Mouse (Mus musculus) kidney, embryonic 14.5 days (tissue): ENCODE measurements around the gene Cldn3. TPM values are rescaled to one million over a fixed set of nuclear protein-coding genes. Genes with fewer than 3 reads are reported as not detected.
"Not testable (repeated sequence)": the region's sequence is repeated elsewhere in the genome, so short reads cannot be mapped to it uniquely, and the experiment has no call there.

Source experiments
- ATAC-seq: fragments of 200-750 bp; cut with Nextera tagmentation; 2 replicates; pipeline ENCODE4 v1.8.0; 2017; ENCODE audit warnings: moderate number of reproducible peaks, mild to moderate bottlenecking, moderate TSS enrichment, moderate library complexity; ENCODE audit not compliant: low FRiP score, low TSS enrichment
- H3K27ac ChIP-seq: fragments of 300-500 bp; sonication (generic); 2 replicates; pipeline ENCODE4 v1.5.1; 2014; ENCODE audit warnings: low read depth, mild to moderate bottlenecking, low read length, moderate library complexity, mixed read lengths
- H3K27me3 ChIP-seq: fragments of 300-500 bp; sonication (generic); 2 replicates; pipeline ENCODE4 v1.6.1; 2014; ENCODE audit warnings: mild to moderate bottlenecking, low read length; ENCODE audit not compliant: control insufficient read depth, insufficient read depth
- H3K36me3 ChIP-seq: fragments of 300-500 bp; sonication (generic); 2 replicates; pipeline ENCODE4 v1.6.1; 2014; ENCODE audit warnings: low read length, mixed read lengths; ENCODE audit not compliant: control insufficient read depth, insufficient read depth
- H3K4me1 ChIP-seq: fragments of 300-500 bp; sonication (generic); 2 replicates; pipeline ENCODE4 v1.6.1; 2014; ENCODE audit warnings: low read length, mixed read lengths; ENCODE audit not compliant: control insufficient read depth, insufficient read depth
- H3K4me2 ChIP-seq: fragments of 300-500 bp; sonication (generic); replicated peaks from 2 replicates; pipeline ENCODE4 v1.6.1; 2014; ENCODE audit warnings: low read depth, mild to moderate bottlenecking, low read length
- H3K4me3 ChIP-seq: fragments of 300-500 bp; sonication (generic); 2 replicates; pipeline ENCODE4 v1.5.1; 2014; ENCODE audit warnings: mild to moderate bottlenecking, low read length
- H3K9ac ChIP-seq: fragments of 300-500 bp; sonication (generic); 2 replicates; pipeline ENCODE4 v1.6.1; 2014; ENCODE audit warnings: low read depth, mild to moderate bottlenecking, low read length, moderate library complexity
- H3K9me3 ChIP-seq: fragments of 300-500 bp; sonication (generic); 2 replicates; pipeline ENCODE4 v1.6.1; 2016; ENCODE audit warnings: low read length; ENCODE audit not compliant: control insufficient read depth
- WGBS: fragments of 180-500 bp; shearing (Covaris S2); extraction: QIAGEN DNeasy Blood & Tissue Kit; methylation state at CpG from one replicate; pipeline ENCODE4 v1.1.7; 2014; 5-methylcytosine and 5-hydroxymethylcytosine counted together
- polyA plus RNA-seq: library from polyadenylated mRNA; unstranded; fragments of >200 nt; fragmentation: Nextera tagmentation; extraction: Ambion mirVana; gene quantifications from 2 replicates; pipeline ENCODE4 v1.2.1, GENCODE M21; 2014

Cldn3 gene
- polyA plus RNA-seq, 1 experiment from 2014 or later = 54.7 TPM

DNA sequence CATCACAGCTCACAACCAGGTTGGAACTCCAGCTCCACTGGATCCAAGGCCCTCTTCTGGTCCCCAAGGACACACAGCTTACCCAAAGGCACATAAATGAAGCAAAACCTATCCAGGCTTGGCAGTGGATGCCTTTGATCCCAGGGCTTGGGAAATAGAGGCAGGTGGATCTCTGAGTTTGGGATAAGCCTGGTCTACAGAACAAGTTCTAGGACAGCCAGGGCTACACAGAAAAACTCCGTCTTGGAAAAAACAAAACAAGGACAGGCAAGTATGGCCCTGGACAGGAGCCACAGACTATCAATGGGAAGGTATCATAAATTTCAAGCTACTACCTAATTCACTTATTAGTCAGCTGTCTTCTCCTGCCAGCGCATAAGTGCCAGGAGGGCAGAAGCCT lies 24.5 kb upstream of the Cldn3 start:
- Histone ChIP-seq H3K4me2 (no peak overlapping the region), H3K9me3 (no peaks in the 10 kb centered on the region), H3K27ac (no peak overlapping the region), H3K27me3 (no peaks in the 10 kb centered on the region), H3K4me3 (no peak overlapping the region), H3K36me3 (no peaks in the 10 kb centered on the region), H3K9ac (no peak overlapping the region), H3K4me1 (no peaks in the 10 kb centered on the region)
- WGBS = 80% methylated on average over 2 of the region's 2 CpGs
- no peak for ATAC-seq

DNA sequence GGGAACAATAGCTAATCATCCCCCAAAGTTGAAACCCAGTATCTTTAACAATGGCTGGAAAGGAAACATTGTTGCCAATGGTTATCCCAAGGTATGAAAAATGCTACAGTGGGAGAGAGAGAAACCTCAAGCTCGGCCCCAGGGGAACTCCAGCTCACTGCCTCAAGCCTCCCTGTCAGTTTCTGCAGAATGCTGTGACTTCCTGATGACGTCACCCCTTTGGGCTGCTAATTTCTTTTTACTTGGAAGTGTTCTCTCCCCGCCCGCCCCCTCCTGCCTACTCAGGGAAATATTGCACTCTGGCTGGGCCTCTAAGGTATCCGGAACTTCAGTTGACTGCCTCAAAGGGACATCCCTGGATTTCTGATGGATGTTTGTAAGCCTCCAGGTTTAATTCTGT lies 22.5 kb upstream of the Cldn3 start:
- H3K4me2 ChIP-seq = no peak overlapping the region
- H3K36me3 ChIP-seq = no peaks in the 10 kb centered on the region
- WGBS = 18% methylated on average over 5 of the region's 5 CpGs
- no peaks in the 10 kb centered on the region for H3K27me3 ChIP-seq
- H3K27ac ChIP-seq = no peak overlapping the region
- no peak overlapping the region for H3K9ac ChIP-seq
- no peak overlapping the region for H3K4me3 ChIP-seq
- ATAC-seq = no peak
- H3K9me3 ChIP-seq = no peaks in the 10 kb centered on the region
- 0 out of 2 replicates have a peak, but pooled peaks cover 5% of the 10 kb centered on the region for H3K4me1 ChIP-seq

DNA sequence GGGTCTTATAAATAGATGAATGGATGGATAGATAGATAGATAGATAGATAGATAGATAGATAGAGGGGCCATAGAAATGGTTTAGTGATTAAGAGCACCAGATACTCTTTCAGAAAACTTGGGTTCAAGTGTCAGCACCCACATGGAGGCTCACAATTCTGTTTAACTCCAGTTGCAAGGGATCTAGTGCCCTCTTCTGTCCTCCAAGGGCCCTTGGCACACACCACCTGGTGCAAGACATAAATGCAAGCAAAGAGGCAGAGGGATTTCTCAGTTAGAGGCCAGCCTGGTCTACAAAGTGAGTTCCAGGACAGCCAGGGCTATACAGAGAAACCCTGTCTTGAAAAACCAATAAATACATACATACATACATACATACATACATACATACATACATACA lies 21.4 kb upstream of the Cldn3 start:
- not testable (repeated sequence) for H3K27me3 ChIP-seq, H3K4me3 ChIP-seq, H3K4me2 ChIP-seq, H3K9me3 ChIP-seq, H3K36me3 ChIP-seq, H3K27ac ChIP-seq, ATAC-seq, H3K4me1 ChIP-seq, H3K9ac ChIP-seq

DNA sequence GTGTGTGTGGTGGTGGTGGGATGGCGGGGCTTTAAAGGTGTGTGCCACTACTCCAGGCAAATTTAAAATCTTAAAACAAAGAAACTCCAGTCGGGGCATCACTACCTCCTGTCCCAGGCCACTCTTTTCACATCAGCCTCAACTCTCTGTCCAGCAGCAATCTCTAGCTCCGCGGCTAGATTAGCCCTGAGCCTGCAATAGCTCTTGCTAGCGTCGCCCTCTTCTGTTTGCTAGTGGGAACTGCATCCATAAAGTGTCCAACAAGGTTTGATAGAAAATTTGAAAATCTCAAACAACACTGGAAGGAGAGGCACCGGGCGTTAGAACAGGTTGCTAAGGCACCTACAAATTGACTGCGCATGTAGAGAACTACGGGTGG lies 20.6 kb upstream of the Cldn3 start:
- ATAC-seq = peak; percentile 65
- 0 out of 2 replicates have a peak, but pooled peaks cover 5% of the 10 kb centered on the region for H3K4me1 ChIP-seq
- no peaks in the 10 kb centered on the region for H3K9me3 ChIP-seq
- H3K4me3 ChIP-seq = peak overlapping the region; percentile 18; the same call in 1 of the 2 replicates
- H3K36me3 ChIP-seq = no peaks in the 10 kb centered on the region
- 6% methylated on average over 10 of the region's 10 CpGs for WGBS
- peak overlapping the region; percentile 24; the same call in 1 of the 2 replicates for H3K27ac ChIP-seq
- H3K9ac ChIP-seq = no peak overlapping the region
- H3K27me3 ChIP-seq = no peaks in the 10 kb centered on the region
- H3K4me2 ChIP-seq = peak overlapping the region; percentile 43

DNA sequence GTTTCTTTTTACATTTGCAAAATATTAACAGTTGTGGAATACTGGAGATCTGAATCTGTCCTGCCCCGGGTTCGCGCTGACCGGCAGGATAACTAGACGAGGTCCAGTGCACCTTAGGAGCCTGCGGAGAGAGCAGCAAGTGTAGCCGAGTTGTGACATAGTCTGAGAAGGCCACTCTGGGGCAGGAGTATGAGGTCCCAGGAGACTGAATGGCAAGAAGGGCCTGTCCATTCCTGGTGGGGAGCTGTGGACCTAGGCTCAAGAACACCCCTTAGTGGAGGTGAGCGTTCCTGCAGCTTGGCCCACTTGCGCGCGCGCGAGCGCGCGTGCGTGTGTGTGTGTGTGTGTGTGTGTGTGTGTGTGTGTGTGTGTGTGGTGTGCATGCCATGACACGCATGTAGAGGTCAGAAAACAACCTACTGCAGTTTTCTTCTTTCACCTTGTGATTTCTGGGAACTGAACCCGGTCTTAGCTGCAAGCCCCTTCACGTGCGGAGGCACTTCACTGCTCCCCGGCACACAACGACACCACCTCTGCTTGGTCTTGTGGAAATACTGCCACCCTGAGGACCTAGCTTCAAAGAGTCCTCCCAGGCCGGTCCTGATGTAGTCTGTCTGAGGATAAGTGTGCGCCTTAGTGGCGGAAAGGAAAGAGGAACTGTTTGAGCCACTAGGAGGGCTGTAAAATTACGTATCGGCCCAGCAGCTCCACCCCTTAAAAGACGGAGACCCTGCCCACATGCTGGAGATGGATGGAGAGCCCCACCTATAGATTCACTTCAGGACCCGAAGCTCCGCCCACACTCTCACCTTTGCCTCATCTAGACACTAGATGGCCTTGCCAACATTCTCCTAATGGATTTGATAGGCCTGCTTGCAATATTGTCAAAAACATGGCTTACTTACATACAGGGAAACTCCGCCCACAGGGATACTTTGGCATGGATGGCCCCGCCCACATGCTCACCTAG lies 19.9 kb upstream of the Cldn3 start:
- H3K4me1 ChIP-seq = 0 out of 2 replicates have a peak, but pooled peaks cover 5% of the 10 kb centered on the region
- peak overlapping the region; percentile 24; the same call in 1 of the 2 replicates for H3K27ac ChIP-seq
- ATAC-seq = peak; percentile 65
- H3K4me3 ChIP-seq = peak overlapping the region; percentile 18; the same call in 1 of the 2 replicates
- peak overlapping the region; percentile 43 for H3K4me2 ChIP-seq
- no peaks in the 10 kb centered on the region for H3K36me3 ChIP-seq
- H3K27me3 ChIP-seq = no peaks in the 10 kb centered on the region
- no peak overlapping the region for H3K9ac ChIP-seq
- WGBS = 4% methylated on average over 33 of the region's 33 CpGs
- no peaks in the 10 kb centered on the region for H3K9me3 ChIP-seq

DNA sequence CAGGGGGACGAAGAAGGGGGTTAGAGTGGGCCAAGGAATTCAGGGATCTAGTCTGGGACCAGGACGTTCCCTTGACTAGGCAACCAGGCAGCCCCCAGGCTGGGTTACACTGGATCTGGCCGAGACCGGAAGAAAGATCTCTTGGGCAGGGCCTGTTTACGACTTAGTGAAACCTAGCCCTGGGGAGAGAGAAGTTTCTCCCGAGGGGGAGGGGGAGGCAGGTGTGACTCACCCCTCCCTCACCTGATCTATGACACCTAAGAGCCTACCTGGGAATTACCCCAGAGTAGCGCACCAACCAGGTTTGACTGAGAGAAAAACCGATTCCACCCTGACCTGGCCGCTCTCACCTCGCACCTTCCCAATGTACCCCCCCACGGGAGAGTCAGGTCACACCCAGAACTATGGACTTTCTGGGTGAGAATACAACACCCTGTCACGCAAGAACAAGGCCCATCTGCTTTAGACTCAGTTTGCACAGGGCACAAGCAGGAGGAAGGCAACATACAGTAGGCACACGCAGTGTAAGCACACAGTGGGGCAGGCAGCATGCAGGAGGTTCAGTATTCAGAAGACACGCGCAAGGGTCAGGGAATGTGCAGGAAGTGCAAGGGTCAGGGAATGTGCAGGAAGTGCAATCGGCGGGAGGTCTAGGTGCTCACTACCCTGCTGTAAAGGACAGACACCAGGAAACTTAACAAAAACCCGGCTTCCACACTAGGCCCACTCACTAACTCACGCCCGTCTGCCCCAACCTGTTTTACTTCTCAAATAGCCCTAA lies 18.7 kb upstream of the Cldn3 start:
- H3K27me3 ChIP-seq = no peaks in the 10 kb centered on the region
- ATAC-seq = no peak
- no peak overlapping the region for H3K9ac ChIP-seq
- H3K4me3 ChIP-seq = no peak overlapping the region
- H3K27ac ChIP-seq = peak overlapping the region; percentile 43; the same call in 1 of the 2 replicates
- H3K4me1 ChIP-seq = 0 out of 2 replicates have a peak, but pooled peaks cover 5% of the 10 kb centered on the region
- no peaks in the 10 kb centered on the region for H3K9me3 ChIP-seq
- WGBS = 51% methylated on average over 20 of the region's 20 CpGs
- H3K36me3 ChIP-seq = no peaks in the 10 kb centered on the region
- no peak overlapping the region for H3K4me2 ChIP-seq

DNA sequence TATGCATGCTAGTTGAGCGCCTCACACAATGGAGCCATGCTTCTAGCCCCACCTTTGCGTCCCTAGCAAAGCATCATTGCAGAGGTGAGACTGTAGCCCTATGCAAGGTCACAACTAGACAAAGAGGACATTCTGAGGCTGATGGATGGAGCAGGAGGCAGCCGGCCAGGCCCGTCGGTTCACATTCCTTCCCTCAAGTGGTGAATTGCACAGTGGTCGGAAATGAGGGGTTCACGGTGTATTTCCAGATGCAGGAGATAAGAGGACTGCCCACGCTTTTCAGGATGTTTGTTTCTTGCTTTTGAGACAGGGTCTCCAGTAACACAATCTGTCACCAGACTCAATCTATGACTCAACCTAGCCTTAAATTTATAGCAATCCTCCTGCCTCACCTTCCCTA lies 15.3 kb upstream of the Cldn3 start:
- no peak overlapping the region for H3K27ac ChIP-seq
- H3K4me1 ChIP-seq = 0 out of 2 replicates have a peak, but pooled peaks cover 5% of the 10 kb centered on the region
- no peaks in the 10 kb centered on the region for H3K27me3 ChIP-seq
- no peaks in the 10 kb centered on the region for H3K36me3 ChIP-seq
- H3K4me3 ChIP-seq = no peak overlapping the region
- WGBS = 66% methylated on average over 8 of the region's 8 CpGs
- no peak for ATAC-seq
- H3K4me2 ChIP-seq = no peak overlapping the region
- no peak overlapping the region for H3K9ac ChIP-seq
- no peaks in the 10 kb centered on the region for H3K9me3 ChIP-seq

DNA sequence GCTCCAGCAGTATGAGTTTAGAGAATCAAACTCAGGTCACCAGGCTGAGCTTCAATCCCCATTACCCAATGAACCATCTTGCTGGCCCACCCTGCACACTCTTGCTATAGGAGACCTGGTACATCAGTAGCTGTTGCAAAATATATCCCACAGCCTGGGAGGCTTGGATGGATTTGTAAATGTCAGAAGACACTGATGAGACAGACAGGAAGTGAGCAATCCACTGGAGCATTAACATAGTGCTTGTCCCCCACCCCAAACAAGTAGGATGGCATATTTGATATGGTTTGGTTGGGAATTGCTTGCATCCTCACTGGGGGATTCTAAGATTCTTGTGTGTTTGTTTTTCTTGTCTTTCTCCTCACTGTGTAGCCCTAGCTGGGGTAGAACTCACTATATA lies 12.9 kb upstream of the Cldn3 start:
- Histone ChIP-seq H3K9me3 (no peaks in the 10 kb centered on the region), H3K4me1 (no peaks in the 10 kb centered on the region), H3K9ac (no peak overlapping the region), H3K27ac (no peak overlapping the region), H3K36me3 (no peaks in the 10 kb centered on the region), H3K4me2 (no peak overlapping the region), H3K4me3 (no peak overlapping the region), H3K27me3 (no peaks in the 10 kb centered on the region)
- ATAC-seq = no peak

DNA sequence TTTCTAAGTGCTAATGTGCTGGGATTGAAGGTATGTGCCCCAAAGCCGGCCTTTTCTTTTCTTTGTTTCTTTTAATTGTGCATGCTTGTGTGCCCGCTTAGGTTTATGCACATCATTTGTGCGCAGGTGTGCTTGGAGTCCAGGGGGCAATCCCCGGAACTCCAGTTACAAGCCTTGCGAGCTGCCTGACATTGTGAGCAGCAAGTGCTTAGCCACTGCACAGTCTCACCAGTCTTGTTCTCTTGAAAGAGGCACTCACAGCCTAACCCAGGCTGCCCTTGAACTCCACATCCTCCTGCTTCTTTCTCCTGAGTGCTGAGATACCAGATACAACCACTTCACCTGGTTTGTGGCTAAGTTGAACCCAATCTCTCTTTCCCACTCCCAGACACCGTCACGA lies 12.5 kb upstream of the Cldn3 start:
- Histone ChIP-seq H3K4me3 (no peak overlapping the region), H3K36me3 (no peaks in the 10 kb centered on the region), H3K4me1 (no peaks in the 10 kb centered on the region), H3K9ac (no peak overlapping the region), H3K27ac (no peak overlapping the region), H3K27me3 (no peaks in the 10 kb centered on the region), H3K4me2 (no peak overlapping the region), H3K9me3 (no peaks in the 10 kb centered on the region)
- ATAC-seq = no peak
- 82% methylated on average over 7 of the region's 7 CpGs for WGBS
